Mouse (Mus musculus): Measurements from ENCODE around the gene Lyrm1.

DNA sequence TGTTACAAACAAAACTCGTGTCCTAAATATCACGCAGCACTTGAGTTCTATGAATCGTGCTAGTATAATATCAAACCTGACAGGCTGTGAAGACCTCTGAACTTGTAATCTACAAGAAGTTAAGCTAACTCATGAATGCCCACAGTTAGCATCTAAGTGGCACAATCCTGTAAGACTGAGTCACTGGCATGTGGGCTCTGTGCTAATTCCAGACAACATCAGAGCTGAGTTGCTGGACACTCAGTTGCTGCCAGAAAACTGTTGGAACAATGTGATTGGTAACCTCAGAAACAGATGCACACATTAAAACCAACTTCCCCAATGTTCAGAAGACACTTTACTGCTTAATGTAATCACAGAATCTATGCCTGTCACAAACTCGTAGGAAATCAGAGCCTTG lies 7.8 kb upstream of the Lyrm1 start:
- TF ChIP-seq CTCF (IDR thresholded peaks at IDR 0.05; ENCODE audit: borderline replicate concordance, insufficient read depth, low read depth, low read length) (no peak), POLR2A (IDR thresholded peaks at IDR 0.05; ENCODE audit: borderline replicate concordance, insufficient read depth, low read length) (no peak)

Data from cerebellum, adult 2 months (tissue).